Mouse (Mus musculus) layer of hippocampus, adult 11-12 months (tissue): ENCODE results near the gene Dcaf8.

Experiments
- DNase-seq: peaks from one replicate; pipeline ENCODE4 v3.0.0; 2022; ENCODE audit warnings: low spot score

The Dcaf8 gene

DNA sequence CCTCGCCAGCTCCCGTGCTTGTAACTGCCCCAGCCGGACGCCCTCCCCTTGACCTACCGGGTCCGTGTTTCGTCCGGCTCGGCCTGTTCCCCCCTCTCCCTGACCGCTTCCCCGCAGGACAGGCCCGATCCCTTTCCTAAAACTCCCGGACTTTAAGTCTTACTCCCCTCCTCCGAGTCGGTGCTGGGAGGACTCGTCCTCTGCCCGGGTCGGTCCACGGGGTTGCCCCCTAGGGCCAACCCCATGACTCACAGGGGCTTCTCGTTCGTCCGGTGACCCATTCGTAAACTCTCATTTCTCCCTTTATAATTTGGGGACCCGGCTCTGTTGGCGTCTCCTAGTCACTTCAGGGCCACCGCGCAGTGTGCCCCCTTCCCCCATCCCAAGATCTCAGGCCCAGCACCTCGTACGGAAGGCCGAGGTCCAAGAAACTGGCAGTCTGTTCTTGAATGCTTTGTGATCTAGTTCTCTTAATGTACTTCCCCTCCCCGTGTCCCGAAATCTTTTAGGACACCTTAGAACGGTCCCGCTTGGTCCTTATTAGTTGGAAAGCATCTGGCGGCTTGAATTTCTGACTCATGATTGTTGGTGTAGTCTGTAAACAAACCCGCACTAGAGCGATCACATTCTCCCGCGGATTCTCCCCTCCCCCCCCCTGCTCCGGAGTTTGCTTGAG is 533 bp downstream of the Dcaf8 start:
- peak; percentile 38 for DNase-seq

DNA sequence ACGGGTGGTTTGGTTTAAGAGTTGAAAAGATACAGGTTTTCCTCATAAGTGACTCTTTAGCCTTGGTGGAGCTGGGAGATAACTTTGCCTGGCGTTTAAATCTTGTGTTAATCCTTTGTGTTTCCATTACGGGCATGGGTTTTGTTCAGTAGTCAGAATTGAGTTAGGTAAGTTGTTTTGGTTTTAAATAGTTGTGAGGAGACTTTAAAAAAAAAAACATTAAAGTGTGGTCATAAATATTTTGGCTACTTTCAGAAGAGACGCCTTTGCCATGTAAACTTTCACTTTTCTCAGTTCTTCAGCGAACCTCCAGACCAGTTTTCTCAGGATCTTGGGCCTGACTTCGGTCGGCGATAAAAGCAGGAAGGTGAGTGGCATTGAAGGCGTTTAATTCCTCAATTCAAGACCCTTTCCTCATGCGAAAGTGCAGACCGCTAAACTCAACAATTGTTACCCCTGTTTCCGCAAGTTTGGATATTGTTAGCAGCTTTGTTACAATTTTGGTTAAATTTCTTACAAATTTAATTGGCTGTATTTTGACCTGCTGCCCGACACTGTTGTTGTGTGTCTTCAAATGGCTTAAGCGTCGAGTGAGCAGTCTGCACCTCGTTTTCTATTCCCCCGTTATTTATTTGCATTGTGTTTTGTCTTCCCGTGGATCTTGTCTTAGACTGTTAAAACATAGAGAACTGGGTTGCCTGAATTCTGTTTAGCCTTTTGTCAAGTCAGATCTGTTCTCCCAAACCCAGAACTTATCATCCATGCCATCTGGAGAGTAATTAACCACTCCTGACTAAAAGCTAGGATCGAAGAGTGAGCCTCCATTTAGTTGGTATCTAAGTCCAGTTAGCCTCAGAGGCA is 1.3 kb downstream of the Dcaf8 start:
- no peak for DNase-seq

DNA sequence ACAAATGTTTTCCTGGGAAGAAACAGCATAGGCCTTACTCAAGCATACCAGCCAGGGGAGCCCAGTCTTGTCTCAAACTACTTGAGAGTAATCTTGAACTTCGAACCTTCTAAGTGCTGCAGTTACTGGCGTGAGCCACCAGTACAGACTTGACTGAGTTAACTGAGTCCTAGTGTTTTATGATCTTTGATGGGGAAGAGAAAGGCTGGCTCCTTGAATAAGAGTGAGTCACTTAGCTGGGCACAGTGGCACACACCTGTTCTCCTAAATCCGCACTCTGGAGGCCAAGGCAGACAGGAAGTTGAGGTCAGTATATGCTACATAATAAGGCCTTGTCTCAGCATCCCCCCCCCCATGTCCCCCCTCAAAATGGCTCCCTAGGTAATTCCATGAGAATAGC is 6.7 kb downstream of the Dcaf8 start:
- no peak for DNase-seq

DNA sequence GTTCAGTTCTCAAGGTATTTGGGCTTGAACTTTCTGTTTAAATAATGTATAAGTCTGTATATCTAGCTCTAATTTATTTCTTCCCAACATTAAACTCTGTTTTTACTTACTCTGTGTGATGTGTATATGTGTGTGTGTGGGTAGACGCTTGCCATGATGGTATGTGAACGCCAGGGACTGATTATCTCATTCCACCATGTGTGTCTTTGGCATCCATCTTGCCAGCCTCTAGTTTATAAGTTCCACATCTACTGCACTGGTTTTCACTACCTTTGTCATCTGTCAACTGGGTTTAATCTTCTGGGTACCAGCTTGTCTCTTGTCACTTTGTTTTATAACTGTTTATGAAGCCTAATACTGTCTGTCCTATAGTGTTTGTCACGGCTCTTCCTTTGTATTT is 7.6 kb downstream of the Dcaf8 start:
- DNase-seq, result no peak

DNA sequence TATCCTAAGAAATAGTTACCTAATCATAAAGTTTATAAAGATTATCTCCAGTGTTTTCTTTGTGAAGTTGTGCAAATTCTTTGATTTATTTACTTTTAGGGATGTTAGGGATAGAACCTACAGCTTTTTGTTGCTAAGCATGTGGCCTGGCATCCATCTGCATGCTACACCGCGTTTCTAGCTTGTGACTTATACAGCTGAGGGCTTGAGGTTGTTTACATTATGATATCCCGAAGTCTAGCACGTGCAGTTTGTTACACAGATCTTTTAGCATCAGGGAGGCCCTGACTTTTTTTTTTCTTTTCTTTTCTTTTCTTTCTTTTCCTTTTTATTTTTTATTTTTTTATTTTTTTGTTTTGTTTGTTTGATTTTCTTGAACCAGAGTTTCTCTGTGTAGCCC is 12.1 kb downstream of the Dcaf8 start:
- no peak for DNase-seq

DNA sequence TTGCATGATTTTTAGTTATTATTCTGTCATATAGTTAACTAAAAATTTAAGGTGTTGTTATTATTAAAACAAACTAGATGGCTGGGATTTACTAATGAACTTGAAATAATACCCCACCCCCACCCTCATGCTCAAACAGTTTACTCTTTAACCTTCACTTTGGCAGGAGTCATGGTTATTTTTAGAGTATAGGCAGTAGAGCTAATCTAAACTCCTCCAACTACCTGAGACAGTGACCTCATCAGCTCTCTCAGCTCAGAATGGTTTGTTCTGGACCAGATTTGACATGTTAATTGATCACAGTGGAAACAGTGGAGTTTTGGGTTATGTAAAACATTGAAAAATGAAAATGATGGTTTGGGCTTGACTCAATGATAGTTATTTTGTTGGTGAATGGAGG is 12.6 kb downstream of the Dcaf8 start:
- no peak for DNase-seq

DNA sequence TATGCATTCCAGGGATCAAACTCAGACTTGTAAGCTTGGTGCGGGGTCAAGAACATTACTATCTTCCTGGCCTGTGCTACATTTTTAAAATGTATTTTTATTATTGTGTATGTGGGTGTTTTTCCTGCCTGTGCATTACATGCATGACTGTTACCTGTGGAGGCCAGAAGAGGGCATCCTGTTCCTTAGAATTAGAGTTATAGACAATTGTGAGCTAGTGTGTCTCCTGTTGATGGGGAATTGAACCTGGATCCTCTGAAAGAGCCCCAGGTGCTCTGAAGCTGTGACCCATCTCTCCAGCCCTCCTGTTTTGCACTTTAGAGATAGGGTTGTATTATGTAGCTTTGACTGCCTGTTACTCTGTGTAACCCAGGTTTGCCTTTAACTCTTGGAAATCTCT is 14.1 kb downstream of the Dcaf8 start:
- peak; percentile 43 for DNase-seq

DNA sequence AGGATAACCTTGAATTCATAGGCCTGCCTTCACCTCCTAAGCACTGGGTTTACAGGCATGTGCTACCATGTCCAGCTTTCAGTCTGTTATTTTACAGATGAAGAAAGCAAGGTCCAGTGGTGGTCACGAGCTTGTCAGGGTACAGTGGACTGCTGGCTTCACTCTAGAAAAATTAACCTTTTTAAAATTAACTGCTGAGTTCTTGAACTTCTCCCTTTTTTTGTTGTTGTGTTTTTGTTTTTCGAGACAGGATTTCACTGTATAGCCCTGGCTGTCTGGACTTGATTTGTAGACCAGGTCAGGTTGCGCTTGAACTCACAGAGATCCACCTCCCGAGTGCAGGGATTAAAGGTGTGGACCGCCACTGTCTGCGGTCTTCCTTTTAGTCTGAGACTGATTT is 15.1 kb downstream of the Dcaf8 start:
- DNase-seq, result no peak

DNA sequence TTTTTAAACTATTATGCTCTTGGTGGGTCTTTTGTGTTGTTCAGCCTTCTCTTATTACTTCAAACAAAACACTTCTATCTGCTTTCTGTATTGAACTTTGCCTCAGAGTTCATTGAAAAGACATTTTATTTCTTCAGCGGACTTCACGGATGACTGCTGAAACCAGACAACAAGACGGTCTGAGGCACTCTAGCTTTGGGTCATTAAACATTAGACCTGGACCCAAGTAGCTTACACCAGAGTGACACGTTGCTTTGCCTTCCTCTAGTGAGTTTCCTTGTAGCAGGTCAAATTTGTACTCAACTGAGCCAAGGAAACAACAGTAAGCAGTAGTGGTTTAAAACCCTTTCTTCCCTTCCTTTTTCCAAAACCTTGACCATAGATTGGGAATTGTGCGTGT is 20.0 kb downstream of the Dcaf8 start:
- no peak for DNase-seq

DNA sequence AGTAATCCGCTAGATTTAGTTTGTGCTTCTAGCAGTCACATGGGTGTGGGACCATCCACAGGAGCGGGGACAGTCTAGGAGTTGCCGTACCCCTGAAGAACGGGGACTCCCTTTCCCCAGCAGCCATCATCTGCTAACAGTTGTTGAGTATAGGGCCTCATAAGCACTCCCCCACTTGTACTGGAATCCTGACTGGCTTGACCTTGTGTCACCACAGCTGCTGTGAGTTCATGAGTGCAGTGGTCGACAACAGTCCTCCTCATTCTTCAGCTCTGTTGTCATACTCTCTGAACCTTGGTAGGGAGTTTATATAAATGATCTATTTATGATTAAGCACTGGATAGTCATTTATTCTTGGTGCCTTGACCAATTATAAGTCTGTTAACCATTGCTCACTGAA is 21.9 kb downstream of the Dcaf8 start:
- DNase-seq, result no peak

DNA sequence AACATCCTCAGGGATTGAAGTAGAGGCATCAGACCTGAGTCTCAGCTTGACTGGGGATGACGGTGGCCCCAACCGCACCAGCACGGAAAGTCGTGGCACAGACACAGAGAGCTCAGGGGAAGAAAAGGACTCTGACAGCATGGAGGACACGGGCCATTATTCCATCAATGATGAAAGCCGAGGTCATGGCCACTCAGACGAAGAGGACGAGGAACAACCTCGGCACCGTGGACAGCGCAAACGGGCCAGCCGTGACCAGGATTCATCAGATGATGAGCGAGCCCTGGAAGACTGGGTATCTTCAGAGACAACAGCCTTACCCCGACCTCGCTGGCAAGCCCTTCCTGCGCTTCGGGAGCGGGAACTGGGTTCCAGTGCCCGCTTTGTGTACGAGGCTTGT is 24.5 kb downstream of the Dcaf8 start:
- no peak for DNase-seq

DNA sequence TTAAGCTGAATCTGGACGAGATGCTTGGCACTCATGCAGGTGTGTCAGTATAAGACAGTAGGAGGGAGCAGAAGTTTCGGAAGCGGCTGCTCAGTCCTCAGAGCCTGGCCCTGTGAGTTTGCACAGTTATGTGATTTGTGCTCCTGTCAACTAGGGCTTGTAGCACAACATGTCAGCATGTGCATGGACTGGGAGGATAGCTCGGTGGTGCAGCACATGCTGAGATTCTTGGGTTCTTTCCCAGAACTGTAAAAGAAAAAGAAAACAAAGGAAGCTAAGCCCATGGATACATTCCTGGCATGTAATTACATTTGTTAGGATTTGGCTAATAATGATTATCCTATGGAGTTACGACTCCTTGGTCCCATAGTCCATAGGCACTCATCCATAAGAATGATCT is 25.3 kb downstream of the Dcaf8 start:
- no peak for DNase-seq

DNA sequence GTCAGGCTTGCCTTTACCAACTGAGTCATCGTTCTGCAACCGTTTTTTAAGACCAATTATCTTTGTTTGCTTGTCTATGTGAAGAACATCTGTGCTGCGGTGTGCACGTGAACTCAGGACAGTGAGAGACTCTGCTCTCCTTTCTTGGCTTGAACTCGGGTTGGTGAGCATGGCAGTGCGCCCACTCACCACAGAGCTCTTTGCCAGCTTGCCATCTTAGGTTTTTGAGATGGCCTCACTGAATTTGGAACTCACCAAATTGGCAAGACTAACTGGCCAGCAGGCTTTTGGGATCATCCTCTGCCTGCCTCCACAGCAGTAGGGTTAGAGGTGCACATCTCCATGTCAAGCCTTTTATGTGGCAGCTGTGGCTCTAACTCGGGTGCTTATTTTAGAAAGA is 29.9 kb downstream of the Dcaf8 start:
- no peak for DNase-seq

DNA sequence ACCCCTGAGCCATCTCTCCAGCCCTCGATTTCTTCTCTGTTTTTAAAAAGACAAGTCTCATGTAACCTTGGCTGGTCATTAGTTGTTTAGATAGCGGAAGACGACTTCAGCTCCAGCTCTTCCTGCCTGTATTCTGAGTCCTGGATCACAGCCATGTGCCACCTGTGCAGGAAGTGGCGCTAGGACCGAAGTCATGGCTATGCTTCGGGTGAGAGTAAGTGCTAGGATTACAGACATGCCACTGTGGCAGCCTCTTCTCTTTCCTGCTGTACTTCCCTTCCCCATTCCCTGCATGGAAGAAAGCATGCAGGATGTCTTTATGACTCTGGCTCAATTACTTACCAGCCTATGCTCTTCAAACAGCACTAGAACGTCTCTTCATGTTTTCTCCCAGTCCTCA is 31.2 kb downstream of the Dcaf8 start:
- DNase-seq, result no peak

DNA sequence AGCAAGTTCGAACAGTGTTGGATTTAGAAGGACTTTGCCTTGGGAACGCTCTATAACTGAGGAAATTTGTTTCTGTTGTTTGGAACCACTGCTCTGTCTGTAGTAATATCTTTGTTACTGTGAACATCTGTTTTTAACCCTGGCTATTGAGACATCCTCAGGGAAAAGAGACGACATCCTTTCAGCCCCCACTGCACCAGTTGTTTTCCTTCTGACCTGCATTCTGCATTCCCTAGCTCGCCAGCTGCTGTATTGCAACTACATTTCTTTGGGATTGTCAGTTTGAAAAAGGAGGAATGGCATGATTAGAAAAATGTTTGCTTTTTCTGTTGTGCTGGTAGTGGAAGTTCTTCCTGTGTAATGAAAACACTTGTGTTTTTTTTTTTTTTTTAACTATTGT is 33.0 kb downstream of the Dcaf8 start:
- DNase-seq, result no peak

DNA sequence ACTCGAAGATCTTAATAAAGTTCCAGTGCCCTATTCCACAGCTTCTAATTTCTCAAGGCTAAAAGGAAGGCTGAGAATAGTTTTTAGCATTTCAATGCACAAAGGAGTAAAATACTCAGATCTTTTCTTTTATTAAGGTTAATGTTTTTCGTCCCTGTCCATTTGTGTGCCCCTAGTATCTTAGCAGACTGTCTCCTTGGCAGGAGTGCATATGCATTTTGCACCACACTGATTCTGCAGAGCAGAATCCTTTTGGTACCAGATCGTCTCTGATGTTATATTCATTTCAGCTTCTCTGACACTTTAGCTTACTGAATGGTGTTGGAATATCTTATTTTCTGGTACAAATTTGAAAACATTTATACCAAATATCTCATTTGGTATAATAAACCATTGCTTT is 33.9 kb downstream of the Dcaf8 start:
- DNase-seq, result no peak

DNA sequence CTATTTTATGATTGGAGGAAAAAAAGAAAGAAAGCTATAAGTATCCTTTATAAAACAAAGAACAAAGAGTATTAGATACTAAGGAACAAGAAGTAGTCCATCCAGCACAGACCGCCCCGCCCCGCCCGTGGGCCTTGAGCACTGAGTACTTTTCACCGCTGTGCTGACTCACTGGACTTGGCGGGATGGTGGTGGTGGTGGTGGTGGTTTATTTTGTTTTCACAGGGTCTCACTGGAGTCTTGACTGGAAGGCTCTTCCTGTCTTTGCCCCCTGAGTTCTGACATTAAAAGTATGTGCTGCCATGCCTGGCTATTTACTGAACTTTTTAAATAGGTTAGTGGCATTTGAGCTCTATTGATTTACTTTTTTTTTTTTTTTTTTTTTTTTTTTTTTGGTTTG is 35.2 kb downstream of the Dcaf8 start:
- DNase-seq, result no peak

DNA sequence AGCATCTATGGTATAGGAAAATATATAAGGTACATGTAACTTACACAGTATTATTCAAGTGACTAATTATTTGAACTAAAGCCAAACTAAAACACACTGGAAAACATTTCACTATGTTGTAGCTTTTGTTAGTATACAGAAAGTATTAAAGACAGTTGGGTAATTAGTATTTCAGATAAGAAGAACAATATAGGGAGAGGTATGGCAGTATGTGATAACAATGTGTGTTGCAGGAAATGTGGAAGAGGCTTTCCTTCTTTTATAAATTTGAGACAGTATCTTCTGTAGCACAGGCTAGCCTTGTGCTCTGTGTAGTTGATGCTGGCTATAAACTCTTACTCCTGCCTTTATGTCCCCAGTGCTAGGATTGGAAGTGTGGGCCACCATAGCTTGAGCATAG is 36.0 kb downstream of the Dcaf8 start:
- no peak for DNase-seq

DNA sequence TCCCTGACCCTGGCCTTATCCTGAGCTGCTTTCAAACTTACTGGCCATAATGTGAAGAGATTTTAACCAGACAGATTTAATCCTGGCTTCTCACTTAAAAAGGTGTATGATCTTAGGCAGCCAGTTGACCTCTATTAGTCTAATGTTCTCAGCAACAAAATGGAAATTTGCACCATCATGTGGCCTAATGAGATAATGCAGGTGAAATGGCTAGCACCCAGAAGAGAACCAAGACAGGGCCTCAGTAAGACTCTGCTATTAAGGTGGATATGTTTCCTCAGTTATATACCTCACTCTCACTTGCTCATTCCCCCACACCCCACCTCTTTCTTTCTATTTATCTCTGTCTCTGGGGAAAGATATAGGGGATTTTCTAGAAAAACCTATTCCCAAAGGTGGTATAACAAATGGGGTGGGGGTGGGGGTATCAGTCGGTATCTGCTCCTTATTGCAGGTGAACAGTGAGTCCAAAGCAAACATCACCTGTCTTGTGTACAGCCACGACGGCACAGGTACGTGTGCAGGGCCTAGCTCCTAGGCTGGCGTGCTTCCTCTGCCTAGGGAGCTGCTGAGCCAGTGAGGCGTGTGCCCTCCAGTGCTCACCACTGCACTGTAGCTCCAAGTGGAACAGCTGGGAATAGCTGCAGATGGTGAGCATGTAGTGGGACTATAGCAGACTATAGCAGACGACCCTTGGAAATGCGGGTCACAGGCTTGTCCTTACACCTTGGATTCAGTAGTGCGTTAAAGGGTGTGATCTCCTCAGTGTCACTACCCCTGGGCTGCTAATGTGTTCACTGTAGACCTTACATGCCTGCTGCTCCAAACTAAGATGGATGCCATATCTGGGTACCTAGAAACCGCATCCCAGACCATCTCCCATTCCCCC is 38.8 kb downstream of the Dcaf8 start:
- no peak for DNase-seq

DNA sequence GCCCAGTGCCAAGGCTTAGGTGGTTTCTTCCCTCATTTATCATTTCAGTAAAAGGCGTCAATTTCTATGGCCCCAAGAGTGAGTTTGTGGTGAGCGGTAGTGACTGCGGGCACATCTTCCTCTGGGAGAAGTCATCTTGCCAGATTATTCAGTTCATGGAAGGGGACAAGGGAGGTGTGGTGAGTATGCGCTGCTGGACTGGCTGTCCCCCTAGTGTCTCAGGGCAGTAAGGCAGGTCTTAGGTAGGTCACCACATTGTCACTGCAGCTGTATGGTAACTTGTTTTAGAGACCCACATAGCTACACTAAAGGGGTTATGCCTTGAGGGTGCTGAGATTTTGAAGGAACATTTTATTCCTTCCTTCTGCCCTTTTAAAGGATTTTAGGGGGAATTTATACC is 41.0 kb downstream of the Dcaf8 start:
- DNase-seq, result no peak

DNA sequence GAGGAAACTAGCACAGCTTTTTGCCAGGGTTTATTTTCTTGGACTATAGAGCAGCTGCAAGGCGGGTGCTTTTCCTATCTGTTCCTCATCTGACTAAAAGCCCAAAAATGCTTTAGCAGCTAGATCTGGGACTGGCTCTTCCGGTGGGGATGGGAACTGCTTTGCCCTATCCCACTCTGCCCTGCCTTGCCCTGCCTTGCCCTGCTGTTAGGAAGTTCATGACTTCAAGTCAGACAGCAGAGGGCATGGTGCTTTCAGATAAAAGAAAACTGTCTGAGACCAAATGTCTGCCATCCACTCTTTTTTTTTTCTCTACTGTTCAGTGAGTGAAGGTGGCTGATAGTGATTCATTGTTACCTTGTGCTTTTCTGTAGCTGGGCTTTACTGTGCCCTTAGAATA is 43.7 kb downstream of the Dcaf8 start:
- DNase-seq, result no peak

DNA sequence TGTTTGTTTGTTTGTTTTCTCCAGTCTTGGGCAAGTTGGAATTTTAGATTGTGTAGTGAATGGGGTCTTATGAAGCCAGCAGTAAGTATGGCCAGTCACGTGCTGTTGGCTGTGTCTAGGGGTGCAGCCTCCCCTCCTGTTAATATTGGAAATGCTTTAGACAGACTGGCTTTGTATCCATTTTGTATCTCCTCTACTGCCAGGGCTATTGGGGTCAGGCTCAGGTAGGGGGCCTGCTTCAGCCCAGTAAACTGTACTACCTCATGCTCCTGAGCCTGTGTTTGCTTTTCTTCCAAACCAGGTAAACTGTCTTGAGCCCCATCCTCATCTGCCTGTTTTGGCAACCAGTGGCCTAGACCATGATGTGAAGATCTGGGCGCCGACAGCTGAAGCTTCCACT is 44.3 kb downstream of the Dcaf8 start:
- DNase-seq, result no peak

DNA sequence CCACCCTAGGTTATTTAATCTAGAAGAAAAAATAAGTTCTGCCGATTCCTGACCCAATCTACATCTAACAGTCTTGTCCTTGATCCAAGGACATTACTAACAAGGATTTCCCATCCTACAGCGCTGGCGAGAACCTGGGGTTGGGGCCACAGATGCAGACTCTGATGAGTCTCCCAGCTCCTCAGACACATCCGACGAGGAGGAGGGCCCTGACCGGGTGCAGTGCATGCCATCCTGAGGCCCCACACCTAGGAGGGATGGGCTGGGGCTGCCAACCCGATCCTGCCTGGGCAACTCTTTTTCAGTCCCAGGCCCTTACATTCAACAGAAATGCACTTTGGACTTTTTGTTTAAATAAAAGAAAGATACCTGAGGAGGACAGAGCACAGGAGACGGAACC is 46.6 kb downstream of the Dcaf8 start:
- no peak for DNase-seq
